Mouse (Mus musculus): Measurements from ENCODE around the gene En2.

The En2 gene

DNA sequence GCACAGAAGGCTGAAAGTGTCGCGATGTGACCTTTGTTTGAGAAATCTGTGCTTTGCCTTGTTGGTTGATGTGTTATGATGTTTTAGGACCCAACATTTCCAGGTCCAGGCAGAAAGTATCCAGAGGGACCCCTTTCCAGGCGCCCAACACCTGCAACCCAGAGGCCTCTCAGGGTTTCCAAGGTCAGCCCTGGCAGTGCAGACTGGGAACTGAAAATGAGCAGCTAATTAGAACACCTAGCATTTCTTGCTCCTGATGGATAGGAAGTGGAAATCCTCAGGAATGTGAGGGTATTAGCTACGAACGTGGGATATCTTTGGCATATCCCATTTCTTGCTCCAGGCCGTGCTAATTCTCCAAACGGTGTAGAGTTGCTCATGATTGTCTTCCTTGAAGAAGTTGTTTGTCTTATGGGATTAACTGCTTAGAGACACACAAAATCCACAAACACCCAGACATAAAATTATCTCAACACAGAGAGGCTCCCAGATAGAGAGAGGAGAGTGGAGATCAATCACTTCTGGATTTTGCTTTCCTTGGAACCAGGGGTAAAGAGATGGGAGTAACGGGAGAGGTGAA, 5.5 kb upstream of the En2 start:
- no peak for DNase-seq (ENCODE audit: low spot score)

DNA sequence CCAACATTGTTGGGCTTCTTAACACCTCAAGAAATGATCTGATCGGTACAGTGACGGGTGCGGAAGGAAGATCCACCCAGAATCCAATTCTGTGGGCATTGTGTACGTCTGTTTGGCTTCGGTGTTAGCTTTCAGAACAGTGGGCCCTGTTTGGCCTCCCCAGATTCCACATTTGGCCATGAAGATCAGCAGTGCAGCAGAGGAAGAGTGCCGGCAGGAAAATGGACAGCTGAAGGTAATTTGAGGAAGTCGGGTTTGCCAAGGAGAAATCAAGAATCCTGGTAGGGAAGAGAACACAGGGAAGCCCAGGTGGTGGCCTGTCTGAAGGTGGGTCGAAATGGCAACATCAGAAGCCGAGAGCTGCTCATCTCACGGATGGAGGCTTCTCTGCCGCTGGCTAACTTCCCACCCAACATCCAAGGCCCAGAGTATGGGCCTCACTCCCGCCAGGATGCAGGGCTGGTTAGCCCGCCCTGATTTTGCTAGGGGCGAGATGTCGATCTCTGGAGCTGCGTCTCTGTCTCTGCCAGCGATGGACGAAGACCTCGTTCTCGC, 4.0 kb upstream of the En2 start:
- DNase-seq (ENCODE audit: low spot score), result no peak

DNA sequence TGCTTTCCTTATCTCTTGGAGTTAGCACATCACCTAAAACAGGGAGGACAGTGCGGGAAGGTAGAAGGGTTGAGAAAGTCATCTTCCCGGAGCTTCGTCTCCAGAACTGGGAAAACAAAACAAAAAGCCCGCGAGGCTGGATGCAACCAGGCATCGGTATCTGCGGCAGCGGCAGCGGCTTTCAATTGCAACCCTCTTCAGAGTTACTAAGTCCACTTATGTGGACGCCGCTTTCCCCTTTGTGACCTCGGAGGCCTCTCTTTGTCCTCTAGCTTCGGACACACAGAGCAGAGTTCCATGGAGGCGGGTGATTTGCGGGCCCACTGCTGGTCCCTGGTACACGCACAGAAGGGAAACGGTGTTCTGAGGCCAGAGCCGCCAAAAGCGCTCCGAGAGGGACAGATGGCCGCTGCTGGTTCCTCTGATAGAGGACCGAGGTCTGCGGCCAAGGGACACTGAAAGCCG, 3.5 kb upstream of the En2 start:
- DNase-seq (ENCODE audit: low spot score), result no peak

DNA sequence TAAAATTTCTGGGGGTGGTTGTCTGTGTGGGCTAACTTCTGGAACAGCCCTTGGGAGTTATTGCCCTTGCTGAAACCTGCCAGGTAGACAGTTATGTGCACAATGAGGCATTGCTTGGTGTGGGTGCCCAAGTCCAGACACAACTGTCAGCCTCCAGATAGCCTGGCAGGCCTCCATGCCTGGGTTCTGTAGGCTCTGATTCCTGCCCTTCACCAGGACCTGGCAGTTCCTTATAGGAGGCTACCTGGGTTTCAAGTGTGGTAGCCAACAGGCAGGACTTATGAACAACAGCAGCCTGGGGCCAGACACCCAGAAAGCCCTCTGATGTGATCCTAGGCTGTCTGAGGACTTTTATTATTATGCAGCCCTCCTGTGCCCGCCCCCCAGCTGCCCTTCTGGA, 1.6 kb upstream of the En2 start:
- DNase-seq (ENCODE audit: low spot score), result no peak

DNA sequence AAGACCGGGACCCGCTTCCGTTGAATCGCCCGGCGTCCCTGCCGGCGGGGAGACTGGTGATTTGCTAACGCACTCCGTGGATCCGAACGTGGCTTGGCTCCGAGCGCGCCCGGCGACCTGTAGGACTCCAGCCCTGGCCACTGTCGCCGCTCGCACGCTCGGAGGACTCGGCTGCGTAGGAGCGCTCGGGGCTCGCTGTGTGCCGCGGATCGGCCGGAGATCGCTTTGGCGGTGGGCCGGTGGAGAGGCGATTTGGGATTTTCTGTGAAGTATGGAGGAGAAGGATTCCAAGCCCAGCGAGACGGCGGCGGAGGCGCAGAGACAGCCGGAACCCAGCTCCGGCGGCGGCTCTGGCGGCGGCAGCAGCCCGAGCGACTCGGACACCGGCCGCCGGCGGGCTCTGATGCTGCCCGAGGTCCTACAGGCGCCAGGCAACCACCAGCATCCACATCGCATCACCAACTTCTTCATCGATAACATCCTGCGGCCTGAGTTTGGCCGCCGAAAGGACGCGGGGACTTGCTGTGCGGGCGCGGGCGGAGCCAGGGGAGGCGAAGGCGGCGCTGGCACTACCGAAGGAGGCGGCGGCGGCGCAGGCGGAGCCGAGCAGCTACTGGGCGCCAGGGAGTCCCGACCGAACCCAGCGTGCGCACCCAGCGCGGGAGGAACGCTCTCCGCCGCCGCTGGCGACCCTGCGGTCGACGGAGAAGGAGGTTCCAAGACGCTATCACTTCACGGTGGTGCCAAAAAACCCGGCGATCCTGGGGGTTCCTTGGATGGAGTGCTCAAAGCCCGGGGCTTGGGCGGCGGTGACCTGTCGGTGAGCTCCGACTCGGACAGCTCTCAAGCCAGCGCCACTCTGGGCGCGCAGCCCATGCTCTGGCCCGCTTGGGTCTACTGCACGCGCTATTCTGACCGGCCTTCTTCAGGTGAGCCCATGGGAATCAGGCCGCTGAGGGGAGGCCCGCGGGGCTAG, 1.1 kb downstream of the En2 start:
- no peak for DNase-seq (ENCODE audit: low spot score)

DNA sequence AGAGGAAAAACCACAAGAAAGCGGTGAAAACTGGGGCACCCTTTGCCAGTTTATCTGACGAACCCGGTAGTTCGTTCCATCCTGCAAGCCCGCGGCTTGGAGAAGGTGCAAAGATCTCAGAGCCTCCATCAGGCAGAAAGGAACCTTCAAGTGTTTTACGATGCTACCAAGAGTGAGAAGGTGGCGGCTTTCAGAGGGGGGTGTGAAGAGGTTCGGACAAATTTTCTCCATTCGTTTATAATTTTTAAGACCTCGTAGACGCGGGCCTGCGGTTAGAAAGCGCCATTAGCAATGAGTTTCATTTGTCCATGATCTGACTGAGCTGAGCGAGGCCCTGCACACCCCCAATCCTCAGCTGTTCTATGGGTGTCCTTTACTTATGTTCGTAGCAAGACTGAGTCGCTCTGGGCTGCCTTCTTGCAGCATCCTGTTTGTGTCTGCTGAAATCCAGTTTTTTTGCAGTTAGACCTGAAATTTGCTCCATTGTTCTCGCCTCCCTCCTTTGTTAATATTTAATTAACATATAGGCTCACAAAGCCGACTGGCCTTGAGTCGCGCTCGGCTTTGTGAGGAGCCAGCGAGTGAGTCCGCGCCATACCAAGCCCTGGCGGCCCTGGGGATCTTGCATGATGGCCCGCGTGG, 2.2 kb downstream of the En2 start:
- DNase-seq (ENCODE audit: low spot score), result no peak

DNA sequence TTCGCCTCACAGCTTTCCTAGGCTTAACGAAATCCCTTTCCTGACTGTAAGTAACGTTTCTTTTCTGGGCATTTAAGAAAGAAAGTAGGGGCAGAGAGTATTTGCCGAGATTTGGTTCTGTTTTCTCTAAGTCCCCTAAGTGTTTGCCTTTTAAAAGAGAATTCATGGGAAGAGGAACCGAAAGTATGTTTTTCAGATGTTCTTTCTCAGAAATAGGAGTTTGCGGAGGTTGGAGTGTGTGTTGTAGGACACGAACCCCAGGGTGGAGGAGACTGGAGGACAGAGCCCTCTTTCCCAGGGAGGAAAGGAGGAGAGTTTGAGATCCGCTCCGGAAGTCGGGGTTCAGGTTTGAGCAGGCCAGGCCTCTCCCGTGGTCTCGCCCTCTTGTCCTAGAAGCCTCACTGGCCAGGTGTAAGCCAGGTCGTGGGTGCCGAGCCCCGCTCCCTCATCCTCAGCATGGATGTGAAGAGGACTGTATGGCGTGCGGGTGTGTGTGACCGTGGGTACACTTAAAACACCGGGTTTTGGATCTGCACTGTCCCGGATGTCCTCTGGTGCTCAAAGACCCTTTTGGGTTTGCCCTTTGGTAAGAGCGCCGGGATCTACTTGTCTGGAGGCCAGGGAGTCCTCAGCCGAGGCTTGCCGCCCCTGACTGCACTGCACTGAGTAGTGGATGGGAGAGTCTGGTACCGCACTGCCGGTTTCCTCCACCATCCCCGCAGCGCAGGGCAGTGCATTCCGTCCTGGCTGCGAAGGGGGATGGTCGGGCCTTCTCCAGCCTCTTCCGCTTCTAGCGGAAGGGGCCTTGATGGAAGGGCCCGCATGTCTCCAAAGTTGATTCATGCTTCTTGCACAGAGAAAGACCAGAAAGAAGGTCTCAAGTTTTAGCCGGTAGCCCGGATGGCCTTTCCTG, 3.0 kb downstream of the En2 start:
- DNase-seq (ENCODE audit: low spot score), result no peak

DNA sequence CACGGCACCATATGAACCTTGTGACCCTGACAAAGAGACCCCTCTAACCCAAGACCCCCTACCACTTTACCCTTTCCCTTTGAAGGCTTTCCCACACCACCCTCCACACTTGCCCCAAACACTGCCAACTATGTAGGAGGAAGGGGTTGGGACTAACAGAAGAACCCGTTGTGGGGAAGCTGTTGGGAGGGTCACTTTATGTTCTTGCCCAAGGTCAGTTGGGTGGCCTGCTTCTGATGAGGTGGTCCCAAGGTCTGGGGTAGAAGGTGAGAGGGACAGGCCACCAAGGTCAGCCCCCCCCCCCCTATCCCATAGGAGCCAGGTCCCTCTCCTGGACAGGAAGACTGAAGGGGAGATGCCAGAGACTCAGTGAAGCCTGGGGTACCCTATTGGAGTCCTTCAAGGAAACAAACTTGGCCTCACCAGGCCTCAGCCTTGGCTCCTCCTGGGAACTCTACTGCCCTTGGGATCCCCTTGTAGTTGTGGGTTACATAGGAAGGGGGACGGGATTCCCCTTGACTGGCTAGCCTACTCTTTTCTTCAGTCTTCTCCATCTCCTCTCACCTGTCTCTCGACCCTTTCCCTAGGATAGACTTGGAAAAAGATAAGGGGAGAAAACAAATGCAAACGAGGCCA, 3.8 kb downstream of the En2 start:
- no peak for DNase-seq (ENCODE audit: low spot score)

DNA sequence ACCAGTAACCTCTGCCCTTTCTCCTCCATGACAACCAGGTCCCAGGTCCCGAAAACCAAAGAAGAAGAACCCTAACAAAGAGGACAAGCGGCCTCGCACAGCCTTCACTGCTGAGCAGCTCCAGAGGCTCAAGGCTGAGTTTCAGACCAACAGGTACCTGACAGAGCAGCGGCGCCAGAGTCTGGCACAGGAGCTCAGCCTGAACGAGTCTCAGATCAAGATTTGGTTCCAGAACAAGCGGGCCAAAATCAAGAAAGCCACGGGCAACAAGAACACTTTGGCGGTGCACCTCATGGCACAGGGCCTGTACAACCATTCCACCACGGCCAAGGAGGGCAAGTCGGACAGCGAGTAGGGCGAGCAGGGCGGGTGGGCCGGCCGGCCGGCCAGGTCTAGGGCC, 4.6 kb downstream of the En2 start:
- no peak for DNase-seq (ENCODE audit: low spot score)

DNA sequence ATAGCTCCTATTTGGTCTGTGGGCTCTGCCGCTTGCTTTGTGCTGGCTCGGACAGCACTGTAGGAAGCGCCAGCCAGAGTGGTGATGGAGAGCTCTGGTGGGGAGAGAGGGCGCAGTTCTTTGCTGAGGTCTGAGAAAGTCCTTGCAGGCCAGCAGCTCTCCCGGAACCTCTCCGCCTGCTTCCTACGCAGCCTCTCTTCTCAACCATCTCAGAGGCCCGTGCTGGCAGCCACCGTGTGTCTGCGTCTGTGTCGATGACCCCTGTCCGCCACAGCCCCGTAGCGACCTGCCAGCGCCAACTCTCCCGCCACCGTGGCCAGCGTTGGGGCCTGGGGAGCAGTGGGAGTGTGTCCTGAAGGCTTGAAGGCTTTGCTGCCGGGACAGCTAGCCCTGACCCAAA, 5.4 kb downstream of the En2 start:
- DNase-seq (ENCODE audit: low spot score), result no peak

DNA sequence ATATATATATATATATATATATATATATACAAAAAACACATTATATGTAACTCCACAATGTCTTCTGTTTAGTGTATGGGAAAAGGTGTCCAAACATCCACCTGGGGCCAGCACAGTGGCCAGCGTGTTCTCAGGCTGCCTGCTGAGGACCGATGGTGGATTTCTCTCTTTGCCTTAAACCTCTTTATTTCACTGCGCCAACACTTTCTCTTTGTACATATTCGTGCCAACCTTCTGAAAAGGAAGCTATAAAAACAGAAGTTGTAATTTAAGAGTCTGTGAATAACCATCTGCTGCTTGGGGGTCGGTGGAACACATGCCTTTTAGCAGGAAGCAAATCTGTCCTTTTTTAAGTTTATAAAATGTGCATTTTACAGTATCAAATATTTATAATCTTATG, 6.2 kb downstream of the En2 start:
- no peak for DNase-seq (ENCODE audit: low spot score)

DNA sequence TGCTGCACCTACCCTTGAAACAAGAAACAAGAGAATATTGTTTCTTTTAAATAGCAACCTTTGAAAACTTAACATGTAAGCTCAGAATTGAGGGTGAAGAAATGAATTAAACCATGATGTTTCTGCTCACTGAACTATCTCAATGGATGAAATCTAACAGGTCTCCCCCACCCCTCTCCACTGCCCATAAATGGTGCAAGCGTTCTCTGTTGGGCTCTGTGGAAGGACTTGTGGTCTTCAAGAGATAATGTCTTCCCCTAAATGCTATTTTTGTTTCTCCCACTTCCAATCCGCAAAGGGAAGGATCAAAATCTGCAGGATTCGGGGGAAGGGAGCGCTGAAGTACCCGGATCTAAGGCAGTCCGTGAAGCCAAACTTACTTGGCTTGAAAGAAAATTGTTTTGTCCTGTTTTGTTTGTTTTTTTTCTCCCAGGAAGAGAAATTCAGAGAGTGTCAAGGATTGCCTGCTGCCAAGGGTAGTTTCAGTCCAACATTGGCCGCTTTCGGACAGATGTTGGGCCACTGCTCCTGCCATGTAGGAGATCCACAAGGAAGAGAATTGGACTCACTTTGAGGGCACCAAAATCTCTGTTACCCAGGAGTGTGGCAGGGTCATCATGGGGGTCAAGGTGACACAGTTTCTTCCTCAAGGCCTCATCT, 6.9 kb downstream of the En2 start:
- no peak for DNase-seq (ENCODE audit: low spot score)

DNA sequence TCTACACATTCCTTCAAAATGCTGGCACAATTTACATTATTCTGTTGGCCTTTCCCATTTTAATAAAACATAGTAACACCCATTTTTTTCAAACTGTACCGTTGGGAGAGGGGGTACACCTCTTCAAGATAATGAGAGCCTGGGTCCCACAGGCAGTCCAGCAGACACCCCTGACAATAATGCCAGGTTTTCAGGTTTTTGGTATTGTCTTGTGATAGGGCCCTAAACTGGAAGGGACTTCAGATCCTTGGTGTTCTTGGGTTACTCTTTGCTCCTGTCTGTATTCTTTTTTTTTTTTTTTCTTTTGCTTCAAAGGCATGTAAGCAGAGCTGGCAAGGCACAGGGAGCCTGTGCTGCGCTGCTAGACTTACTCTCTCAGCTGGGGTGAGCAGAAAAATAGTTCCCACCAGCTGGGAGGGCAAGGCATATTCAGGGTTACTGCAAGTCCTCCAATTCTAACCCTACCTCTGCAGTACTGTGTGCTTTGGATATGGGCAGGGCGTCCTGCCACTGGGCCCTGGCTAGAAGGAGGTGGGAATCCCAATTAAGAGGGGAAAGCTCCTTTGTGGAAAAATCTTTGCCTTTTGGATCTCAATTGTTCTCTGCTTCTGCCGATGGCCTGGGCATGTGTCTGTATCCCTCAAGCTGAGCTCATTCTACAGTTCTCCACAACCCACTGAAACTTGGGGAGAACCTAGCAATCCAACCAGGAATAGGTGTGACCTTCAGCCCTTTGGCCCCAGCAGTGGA, 7.6 kb downstream of the En2 start:
- DNase-seq (ENCODE audit: low spot score), result no peak

DNA sequence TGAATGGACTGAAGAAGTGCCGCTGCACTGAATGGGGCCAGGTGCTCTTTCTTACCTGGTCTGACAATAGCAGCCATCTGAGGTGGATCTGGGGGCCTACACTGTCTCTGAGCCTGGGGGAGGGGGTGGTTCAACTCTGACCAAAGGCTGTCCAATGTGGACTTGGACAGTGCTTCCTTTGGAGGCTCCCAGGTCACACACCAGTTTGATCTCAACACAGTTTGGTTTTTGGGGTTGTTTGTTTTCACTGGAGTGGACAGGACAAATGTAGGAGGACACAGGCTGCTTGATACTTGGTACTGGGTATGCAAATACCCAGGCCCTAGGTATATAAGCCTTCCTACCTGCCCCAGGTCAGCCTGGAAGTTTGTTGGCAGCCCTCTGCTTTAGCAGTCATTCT, 8.2 kb downstream of the En2 start:
- no peak for DNase-seq (ENCODE audit: low spot score)

DNA sequence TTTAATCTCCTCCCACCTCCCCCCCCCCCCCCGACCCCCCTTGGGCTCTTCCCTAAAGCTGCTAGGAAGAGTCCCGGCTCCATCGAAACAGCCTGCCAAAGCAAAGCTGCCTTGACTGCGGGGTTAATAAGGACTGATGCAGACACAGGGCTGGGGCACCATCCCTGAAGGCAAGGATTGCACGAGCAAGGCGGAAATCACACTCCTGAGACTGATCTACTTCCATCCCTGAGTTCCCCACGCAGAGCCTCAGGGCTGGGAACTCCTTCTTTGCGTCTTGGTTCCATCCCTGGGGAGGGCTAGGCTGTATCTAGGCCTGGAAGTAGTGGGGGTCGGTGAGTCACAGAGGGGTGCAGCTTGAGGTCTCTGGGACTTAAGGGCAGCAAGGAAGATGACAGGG, 8.6 kb downstream of the En2 start:
- no peak for DNase-seq (ENCODE audit: low spot score)

DNA sequence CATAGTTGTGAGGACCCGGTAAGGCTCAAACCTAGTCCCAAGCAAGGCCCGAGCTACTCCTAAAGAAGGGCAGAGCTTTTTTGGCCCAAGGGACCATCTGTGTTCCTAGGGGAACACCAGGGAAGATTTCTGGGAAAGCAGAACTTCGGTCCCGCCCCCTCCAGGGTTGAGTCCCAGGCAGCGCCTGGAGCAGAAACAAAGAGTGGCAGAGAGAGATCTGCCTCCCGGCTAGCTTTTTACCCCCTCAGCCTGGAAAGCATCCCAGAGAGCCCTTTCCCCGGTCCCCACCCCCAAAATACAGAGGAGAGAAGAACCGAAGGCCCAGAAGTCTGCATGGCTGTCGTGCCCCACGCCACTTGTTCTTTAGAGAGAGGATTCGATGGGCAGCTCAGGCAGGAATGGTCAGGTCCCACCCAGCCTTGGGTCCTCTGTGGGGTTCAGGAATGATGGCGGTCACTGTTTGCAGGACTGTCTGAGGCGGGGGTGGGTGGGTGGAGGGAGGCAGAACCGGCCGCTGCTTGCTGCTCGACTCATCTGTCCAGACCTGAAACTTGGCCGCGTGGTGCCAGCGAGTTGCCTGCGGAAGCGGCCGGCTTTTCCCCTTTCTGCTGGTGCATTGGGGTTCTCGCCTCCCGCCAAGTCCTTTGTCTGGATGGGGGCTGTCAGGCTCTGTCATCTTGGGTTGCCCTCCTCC, 9.5 kb downstream of the En2 start:
- DNase-seq (ENCODE audit: low spot score), result no peak

DNA sequence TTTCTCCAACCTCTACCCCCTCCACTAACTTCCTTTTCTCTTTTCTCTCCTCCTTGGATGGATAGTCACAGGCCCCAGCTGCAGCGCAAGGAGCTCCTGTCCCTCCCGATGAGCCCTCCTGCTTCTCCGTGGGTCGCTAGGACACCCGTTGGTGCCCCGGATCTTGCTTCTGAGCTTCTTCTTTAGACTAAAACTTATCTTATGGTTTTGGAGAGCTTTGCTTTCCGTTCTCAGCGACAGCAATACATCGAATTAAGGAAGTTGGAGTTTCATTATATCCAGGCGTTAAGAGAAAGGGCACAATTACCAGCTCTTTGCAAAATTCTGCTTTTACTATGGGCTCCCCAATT, 10.1 kb downstream of the En2 start:
- no peak for DNase-seq (ENCODE audit: low spot score)

DNA sequence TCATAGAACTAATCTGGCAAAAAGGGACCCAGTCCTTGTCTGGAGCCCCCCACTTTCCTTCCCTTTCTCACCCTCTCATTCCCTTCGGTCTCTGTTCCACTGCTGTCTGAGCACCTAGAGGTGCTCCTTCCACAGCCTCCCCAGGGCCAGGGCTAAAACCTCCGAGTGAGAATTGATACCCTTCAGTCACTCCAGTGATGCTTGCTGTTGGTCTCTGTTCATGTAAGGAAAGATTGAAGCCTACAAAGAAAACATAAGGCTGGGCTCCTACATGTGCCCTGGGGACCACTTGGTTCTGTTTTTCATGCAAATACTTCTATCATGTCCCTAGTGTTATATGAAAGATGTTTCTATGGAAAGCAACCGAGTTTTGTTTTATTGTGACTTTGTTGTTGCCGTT, 10.5 kb downstream of the En2 start:
- no peak for DNase-seq (ENCODE audit: low spot score)

DNA sequence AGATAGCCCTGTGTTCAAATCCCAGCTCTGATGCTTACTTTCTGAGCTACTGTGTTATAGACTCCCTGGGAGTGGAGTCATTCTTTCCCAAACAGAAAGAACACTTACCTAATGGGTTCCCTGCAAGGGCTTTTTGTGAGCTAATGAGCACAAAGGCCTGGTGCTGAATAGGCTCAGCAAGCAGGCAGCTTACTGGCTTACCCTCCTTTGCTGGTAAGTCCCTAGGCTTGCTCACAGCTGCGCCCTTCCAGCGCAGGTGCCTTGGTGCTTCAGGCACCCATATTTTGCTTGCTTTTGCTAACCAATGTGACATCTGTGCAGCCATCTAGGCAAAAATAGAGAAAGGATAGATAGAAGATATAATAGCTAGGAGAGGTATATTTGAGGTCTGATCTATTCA, 11.1 kb downstream of the En2 start:
- DNase-seq (ENCODE audit: low spot score), result no peak

DNA sequence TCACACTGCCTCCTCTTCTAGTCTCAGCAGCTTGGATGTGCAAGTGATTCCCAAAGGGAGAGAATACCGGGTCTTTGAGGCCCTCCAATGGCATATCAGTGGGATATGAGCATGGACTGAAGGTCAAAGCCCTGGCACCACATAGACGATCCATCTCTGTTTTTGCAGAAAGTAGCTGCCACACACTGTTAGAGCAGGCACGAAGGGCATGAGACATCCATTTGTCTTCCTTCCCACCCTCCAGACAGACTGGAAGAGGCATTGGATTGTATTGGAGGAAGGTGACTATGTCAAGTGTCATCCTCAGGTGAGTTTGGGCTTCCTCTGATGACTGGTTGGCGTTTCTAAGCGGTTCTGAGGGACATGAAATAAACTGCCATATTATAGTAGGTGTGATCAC, 12.8 kb downstream of the En2 start:
- DNase-seq (ENCODE audit: low spot score), result no peak
